Mouse (Mus musculus): Measurements from ENCODE around the gene Hrct1. TPM values are rescaled to one million over a fixed set of nuclear protein-coding genes. Genes with fewer than 3 reads are reported as not detected.

Hrct1 gene
- not detected for polyA plus RNA-seq (2017; shearing (Covaris generic))

GRCm38 (mm10) chr4:43726995-43727394 lies at the start of gene Hrct1:
Gene Hrct1 (plus strand): TSS chr4:43727188.

GRCm38 (mm10) chr4:43700707-43701106 lies 26.3 kb upstream of the Hrct1 start, which contains the start of gene Olfr70:
Gene Olfr70 (minus strand): TSS chr4:43700807.

GRCm38 (mm10) chr4:43709869-43710268 lies 17.1 kb upstream of the Hrct1 start, which contains the start of gene Olfr71:
Gene Olfr71 (minus strand): TSS chr4:43710255.

GRCm38 (mm10) chr4:43729794-43730550 lies 3.0 kb downstream of the Hrct1 start, which contains the start of gene Spaar:
Gene Spaar (plus strand): TSS chr4:43730034.

GRCm38 (mm10) chr4:43770909-43771308 lies 43.9 kb downstream of the Hrct1 start, which contains the start of gene Olfr159:
Gene Olfr159 (minus strand): TSS chr4:43771009.

Other genes with a start within 250 kb of the Hrct1 start
- 228 TPM for gene Sit1, start 243.5 kb upstream of the Hrct1 start, polyA plus RNA-seq (2017; shearing (Covaris generic))
- gene Ccdc107, start 234.3 kb upstream of the Hrct1 start, polyA plus RNA-seq (2017; shearing (Covaris generic)): 64.2 TPM
- 4.8 TPM for gene Arhgef39, start 227.5 kb upstream of the Hrct1 start, polyA plus RNA-seq (2017; shearing (Covaris generic))
- 0.67 TPM for gene Car9, start 220.2 kb upstream of the Hrct1 start, polyA plus RNA-seq (2017; shearing (Covaris generic))
- not detected for gene Tpm2, start 203.4 kb upstream of the Hrct1 start, polyA plus RNA-seq (2017; shearing (Covaris generic))
- gene Creb3, start 164.9 kb upstream of the Hrct1 start, polyA plus RNA-seq (2017; shearing (Covaris generic)): 58.4 TPM
- gene Tln1, start 164.5 kb upstream of the Hrct1 start, polyA plus RNA-seq (2017; shearing (Covaris generic)): 223 TPM
- gene Rgp1, start 148.5 kb upstream of the Hrct1 start, polyA plus RNA-seq (2017; shearing (Covaris generic)): 7.0 TPM
- gene Gba2, start 148.3 kb upstream of the Hrct1 start, polyA plus RNA-seq (2017; shearing (Covaris generic)): 30.8 TPM
- gene Msmp, start 142.7 kb upstream of the Hrct1 start, polyA plus RNA-seq (2017; shearing (Covaris generic)): 2.5 TPM
- not detected for gene Npr2, start 95.3 kb upstream of the Hrct1 start, polyA plus RNA-seq (2017; shearing (Covaris generic))
- not detected for gene Spag8, start 73.6 kb upstream of the Hrct1 start, polyA plus RNA-seq (2017; shearing (Covaris generic))
- gene Hint2, start 70.7 kb upstream of the Hrct1 start, polyA plus RNA-seq (2017; shearing (Covaris generic)): 56.2 TPM
- 1.3 TPM for gene Tmem8b, start 58.2 kb upstream of the Hrct1 start, polyA plus RNA-seq (2017; shearing (Covaris generic))
- gene Fam221b, start 58.0 kb upstream of the Hrct1 start, polyA plus RNA-seq (2017; shearing (Covaris generic)): 0.67 TPM
- not detected for gene Olfr70, start 26.4 kb upstream of the Hrct1 start, polyA plus RNA-seq (2017; shearing (Covaris generic))
- not detected for gene Olfr71, start 16.9 kb upstream of the Hrct1 start, polyA plus RNA-seq (2017; shearing (Covaris generic))
- 0.09 TPM for gene Spaar, start 2.8 kb downstream of the Hrct1 start, polyA plus RNA-seq (2017; shearing (Covaris generic))
- gene Olfr159, start 43.8 kb downstream of the Hrct1 start, polyA plus RNA-seq (2017; shearing (Covaris generic)): not detected
- gene Olfr156, start 96.7 kb downstream of the Hrct1 start, polyA plus RNA-seq (2017; shearing (Covaris generic)): 1.6 TPM
- 0.87 TPM for gene Olfr157, start 113.0 kb downstream of the Hrct1 start, polyA plus RNA-seq (2017; shearing (Covaris generic))
- not detected for gene Olfr155, start 124.4 kb downstream of the Hrct1 start, polyA plus RNA-seq (2017; shearing (Covaris generic))
- gene Reck, start 148.3 kb downstream of the Hrct1 start, polyA plus RNA-seq (2017; shearing (Covaris generic)): 6.6 TPM
- gene Glipr2, start 230.2 kb downstream of the Hrct1 start, polyA plus RNA-seq (2017; shearing (Covaris generic)): 125 TPM

All from effector memory CD4-positive, alpha-beta T cell, adult 5 months (primary cell).